Mouse (Mus musculus) left cerebral cortex, postnatal 14 days (tissue): ENCODE results near the gene Rasgef1c. TPM values are rescaled to one million over a fixed set of nuclear protein-coding genes. Genes with fewer than 3 reads are reported as not detected.
A peak's percentile ranks its signal among the peaks of the same experiment; 100 is the strongest.

Experiments used
- DNase-seq, 2 experiments: peaks; one replicate each; pipeline ENCODE4 v3.0.0; 2021 to 2022; ENCODE audit warnings: low spot score in 2 of 2, mixed read lengths in 1 of 2
- intact Hi-C: fragments of 180-260 bp; cut with DNase I; formaldehyde crosslinking; loops from one replicate; pipeline ENCODE4 v1.15.1; 2025
- microRNA-seq, 2 experiments: library from miRNA; unstranded; fragments of <30 nt; microRNA quantifications; one replicate each; pipeline ENCODE4 v1.2.0; 2022
- total RNA-seq, 2 experiments: library from RNA; stranded (reverse); gene quantifications; 2 replicates each; pipeline ENCODE4 v1.2.3; 2021

Rasgef1c gene
- total RNA-seq, 2 experiments from 2014 or later = 27.0 to 32.1 TPM

- intact Hi-C loops = no loop called here
- no peak for DNase-seq
These were observed 101.2 kb downstream of the Rasgef1c start for GRCm38 (mm10) chr11:50002853-50003252.

DNA sequence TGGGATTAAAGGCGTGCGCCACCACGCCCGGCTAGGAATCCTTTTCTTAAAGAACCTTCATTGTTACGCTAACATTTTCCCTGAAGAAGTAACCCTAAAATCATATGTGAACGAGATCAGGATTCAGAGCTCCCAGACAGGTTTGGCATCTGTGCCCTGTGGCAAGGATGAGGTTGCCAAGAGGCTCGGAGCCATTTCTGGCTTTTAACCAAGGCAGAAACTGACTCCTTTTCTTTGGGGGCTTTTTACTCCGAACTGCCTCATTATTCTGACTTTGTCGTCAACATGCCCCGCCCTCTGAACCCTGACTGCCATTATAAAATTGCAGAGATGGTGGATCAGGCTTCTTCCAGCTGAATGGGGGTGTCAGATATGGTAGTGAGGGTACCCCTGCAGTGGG is 106.1 kb downstream of the Rasgef1c start:
- intact Hi-C loops = no loop called here
- no peak for DNase-seq

GRCm38 (mm10) chr11:50008231-50008630 is 106.6 kb downstream of the Rasgef1c start:
- no peak for DNase-seq
- intact Hi-C loops = no loop called here

DNA sequence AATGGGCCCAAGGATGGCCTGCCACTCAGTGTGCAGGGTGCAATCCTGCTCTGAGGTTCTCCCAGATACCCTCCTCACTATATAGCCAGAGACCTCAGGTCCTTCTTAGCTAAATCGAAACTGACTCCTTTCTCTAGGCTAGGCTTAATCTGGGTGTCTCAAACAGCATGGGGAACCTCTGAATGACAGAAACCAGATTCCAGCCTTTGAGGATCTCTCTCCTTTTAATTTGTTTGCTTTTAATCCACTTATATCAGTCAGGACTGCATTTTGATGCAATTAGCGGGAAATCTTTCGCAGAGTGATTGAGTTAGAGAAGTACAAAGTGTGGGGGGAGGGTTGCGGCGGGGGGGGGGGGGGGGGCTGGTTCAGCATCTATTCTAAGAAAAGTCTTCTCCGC is 111.4 kb downstream of the Rasgef1c start:
- DNase-seq = no peak
- intact Hi-C loops = no loop called here

DNA sequence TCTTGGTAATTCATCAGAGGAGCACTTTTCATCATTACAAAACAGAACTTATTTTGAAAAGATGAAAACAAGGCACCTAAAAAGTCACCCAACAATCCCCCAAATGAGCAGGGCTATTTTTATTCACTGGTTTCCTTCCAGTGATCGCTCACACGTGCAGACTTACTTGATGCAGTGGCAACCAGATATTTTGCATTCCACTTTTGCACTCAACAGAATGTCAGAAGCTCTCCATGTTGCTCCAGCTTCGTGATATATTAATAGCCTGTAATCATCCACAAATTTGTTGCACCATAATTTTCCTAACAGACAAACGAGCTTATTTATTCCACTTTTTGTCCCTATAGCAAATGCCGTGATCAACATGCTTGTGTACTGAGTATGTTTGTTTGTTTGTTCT is 114.9 kb downstream of the Rasgef1c start:
- peak in 1 of 2 experiments; percentile 13 for DNase-seq
- intact Hi-C loops = no loop called here

- intact Hi-C loops = no loop called here
- no peak for DNase-seq
These were observed 115.9 kb downstream of the Rasgef1c start for GRCm38 (mm10) chr11:50017511-50017910.

DNA sequence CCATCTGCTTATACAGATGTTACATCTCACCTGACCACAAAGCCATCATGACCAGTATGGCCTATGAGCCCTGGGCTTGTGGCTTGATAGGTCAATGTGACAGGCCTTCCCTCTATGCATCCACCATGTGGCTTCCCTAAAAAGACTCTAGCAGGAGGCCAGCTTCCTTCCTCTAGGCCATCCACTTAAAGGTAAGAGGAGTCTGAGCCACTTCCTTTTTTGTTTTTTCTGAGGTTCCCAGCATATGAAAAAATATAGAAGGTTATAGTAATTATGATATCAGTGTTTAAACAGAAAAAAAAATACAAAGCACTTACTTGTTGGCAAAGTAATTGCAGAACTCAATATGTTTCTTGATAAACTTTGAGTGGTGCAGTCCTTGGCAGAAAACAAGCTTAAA is 117.2 kb downstream of the Rasgef1c start:
- DNase-seq = no peak
- intact Hi-C loops = no loop called here

DNA sequence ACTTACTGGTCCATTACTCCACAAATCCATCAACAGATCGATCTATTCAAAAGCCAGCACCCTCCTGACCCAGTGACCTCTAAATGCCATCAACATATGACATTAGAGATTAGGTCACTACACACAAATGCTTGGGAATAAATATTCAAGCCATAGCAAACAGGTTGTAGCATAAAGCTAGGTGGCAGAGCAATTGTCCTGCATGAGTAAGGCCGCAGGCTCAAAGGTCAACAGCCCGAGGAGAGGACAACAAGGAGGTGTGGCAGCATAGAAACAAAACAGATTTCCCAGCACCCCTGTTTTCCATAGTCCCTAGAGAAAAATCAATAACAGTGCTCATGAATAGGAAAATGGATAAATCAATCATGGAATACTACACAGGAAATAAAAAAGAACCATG is 120.5 kb downstream of the Rasgef1c start:
- no peak for DNase-seq
- intact Hi-C loops = no loop called here

DNA sequence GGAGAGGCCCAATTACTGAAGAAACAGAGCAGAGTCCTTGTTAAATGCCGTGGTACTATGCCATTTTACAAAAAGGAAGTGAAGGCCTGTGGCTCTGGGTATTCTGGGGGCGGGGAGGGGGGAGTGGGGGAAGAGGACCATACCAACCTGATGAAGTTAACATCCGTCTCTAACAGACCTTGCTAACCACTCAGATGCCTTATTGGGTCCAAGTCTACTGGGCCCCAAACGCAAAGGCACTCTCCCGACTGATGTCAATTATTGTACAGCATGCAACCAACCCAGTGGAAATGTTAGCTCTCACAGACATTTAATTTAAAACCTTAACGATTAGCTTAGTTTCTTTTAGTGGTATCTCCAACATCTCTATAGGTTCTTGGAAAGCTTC is 122.8 kb downstream of the Rasgef1c start:
- intact Hi-C loops = no loop called here
- DNase-seq = no peak

GRCm38 (mm10) chr11:50024833-50025720 is 123.4 kb downstream of the Rasgef1c start, which contains the start of gene Rnf130:
Gene Rnf130, plus strand, starts transcription at chr11:50025346.
- peak; percentile 93 to 95 for DNase-seq
- intact Hi-C loops = loop anchor here (5.0 kb wide), 2 partner anchors 62 to 107 kb away; partner anchors contain the start of gene Tbc1d9b

DNA sequence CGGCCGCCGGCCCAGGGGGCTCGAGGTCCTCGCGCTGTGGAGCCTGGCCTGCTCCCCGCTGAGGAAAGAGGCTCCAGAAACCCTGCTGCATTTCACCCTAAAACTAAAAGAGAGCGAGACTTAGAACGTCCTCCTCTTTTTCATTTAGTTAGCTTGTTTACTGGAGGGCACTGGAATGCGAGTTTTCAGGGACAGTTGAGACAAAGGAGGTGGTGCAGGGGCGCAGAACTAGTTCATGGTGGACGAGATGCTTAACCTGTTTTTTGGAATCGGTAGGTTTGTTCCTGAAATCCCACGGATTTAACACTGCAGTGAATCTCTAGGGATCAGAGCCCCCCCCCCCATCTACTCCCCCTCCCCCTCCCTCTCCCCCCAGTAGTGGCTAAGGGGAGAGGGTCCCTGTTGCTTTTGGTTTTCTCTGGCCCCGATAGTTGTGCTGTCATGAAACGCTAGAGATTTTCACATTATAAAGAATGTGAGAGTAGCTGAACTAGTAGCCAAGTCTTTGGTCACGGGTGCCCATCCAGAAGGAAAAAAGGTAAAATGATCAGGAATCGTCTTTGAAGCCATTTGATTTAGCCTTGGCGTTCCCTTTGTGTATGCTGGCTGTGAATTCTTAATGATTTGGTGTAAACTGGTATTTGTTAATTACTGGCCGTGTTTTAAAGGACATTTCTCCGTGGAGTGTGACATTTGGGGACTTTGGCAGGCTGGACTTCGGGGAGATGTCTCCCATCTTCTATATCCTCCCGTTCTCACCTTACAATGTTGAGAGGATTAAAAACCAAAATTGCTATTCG is 124.3 kb downstream of the Rasgef1c start:
- peak in 1 of 2 experiments; percentile 7 for DNase-seq
- intact Hi-C loops = loop anchor here (5.0 kb wide), 2 partner anchors 61 to 106 kb away; partner anchors contain the start of gene Tbc1d9b

DNA sequence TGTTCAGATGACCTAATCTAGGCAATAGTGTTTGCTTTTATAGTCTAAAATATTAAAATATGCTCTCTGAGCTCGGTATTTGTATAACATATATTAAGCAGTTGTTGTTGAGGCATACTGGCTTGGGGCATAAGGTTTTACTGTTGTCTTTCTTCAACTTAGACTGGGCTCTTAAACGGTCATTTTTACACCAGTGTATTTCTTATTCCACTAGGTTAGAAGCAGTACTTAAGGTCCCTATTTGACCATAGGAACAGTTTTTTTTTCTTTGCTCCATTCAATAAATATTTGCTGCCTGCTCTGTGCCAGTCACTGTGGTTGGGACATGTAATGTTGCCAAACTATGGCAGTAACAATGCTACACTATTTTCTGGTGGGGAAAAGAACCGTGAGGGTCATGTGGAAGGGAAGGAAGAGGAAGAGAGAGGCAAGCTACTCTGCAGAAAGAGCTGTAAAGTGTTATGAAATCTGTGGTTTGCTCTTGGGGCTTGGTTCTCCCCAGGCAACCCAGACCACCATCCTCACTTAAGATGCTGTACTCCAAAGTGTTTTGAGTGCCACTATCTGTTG is 125.0 kb downstream of the Rasgef1c start:
- DNase-seq = no peak
- intact Hi-C loops = loop anchor here (5.0 kb wide), 2 partner anchors 61 to 106 kb away; partner anchors contain the start of gene Tbc1d9b

DNA sequence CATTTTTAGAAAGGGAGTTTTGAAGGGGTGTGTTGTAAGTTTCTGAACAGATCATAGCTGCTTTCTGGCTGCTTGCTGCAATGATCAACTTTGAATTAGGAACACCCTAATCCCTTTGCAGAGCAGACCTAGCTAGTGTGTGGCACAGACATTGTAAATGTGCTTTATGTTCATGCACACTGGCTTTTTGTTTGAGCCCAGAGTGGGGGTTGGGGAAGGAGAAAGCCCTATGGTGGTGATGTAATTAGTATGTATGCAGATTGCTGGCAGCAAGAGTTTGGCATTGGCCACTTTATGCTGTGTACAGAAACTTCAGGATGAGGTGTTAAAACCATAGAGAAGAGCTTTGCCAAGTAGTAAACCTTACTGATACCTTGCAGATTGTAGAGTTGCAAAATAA is 126.8 kb downstream of the Rasgef1c start:
- DNase-seq = peak; percentile 8 to 15
- intact Hi-C loops = loop anchor here (5.0 kb wide), 2 partner anchors 59 to 104 kb away; partner anchors contain the start of gene Tbc1d9b

Small RNAs within 50 kb of the gene (microRNA-seq; reads per million reads assigned to microRNA genes)
- gene Gm23492 = 0 reads per million in 2 experiments

Other genes starting within 250 kb of the Rasgef1c start
- not detected for gene Scgb3a1, start 238.2 kb upstream of the Rasgef1c start, total RNA-seq
- gene Cnot6, start 189.1 kb upstream of the Rasgef1c start, total RNA-seq = 10 to 100 TPM; 42.6 to 45.2 TPM
- 1 to 10 TPM; 7.9 to 9.3 TPM for gene Gfpt2, start 107.7 kb upstream of the Rasgef1c start, total RNA-seq
- gene Mapk9, start 55.1 kb upstream of the Rasgef1c start, total RNA-seq = 100 to 1,000 TPM; 205 to 219 TPM
- 100 to 1,000 TPM in 1 of 2 experiments, 10 to 100 TPM in 1; 95.7 to 106 TPM for gene Rnf130, start 123.5 kb downstream of the Rasgef1c start, total RNA-seq
- gene Tbc1d9b, start 229.6 kb downstream of the Rasgef1c start, total RNA-seq = 100 to 1,000 TPM in 1 of 2 experiments, 10 to 100 TPM in 1; 90.3 to 103 TPM